Mouse (Mus musculus): ENCODE results near the gene Itga6. TPM values are rescaled to one million over a fixed set of nuclear protein-coding genes. Genes with fewer than 3 reads are reported as not detected.

Itga6 gene
- total RNA-seq, 2 experiments from 2014 or later = 48.3 to 57.7 TPM

DNA sequence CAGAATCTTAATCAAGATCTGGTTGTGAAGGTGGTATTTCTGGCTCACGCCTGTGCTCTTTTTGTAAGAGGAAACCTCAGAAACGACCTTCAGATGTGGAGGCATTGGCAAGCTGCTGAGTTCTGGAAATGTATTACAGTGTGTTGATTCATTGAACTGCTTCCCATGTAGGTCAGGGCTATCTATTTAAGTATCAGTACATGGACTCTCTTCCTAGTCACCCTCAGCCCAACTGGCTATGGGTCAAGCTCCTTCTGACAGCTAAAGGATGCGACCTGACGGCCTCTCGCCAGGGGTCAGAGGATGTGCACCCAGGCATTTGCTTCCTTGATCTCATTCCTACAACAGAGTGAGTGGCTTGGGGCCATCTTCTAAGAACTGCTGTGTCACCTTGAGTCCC, 45.3 kb downstream of the Itga6 start:
- intact Hi-C loops (cut with DNase I) = no loop called here
- no peak for DNase-seq (ENCODE audit: low spot score)

- intact Hi-C loops (cut with DNase I) = no loop called here
- no peak for DNase-seq (ENCODE audit: low spot score)
Measured at GRCm38 (mm10) chr2:71791203-71791602, 45.8 kb downstream of the Itga6 start.

DNA sequence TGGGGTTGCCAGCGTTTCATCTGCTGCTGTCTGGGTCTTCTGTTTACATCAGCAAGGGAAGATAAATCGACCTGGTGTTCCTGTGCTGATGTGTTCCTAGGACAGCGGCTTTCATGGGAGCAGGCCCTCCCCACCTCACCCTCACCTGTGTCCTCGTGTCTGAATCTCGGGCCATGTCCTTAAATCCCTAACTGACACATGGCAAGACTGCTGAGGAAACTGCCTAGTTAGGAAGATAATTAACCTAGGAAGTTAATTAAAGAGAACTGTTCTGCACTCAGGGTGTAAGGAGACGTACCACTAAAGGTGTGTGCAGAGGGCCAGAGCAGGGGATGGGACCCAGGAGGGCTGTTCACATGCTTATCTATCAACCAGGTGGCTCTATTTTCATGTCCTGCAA, 48.7 kb downstream of the Itga6 start:
- intact Hi-C loops (cut with DNase I) = no loop called here
- DNase-seq (ENCODE audit: low spot score) = no peak

DNA sequence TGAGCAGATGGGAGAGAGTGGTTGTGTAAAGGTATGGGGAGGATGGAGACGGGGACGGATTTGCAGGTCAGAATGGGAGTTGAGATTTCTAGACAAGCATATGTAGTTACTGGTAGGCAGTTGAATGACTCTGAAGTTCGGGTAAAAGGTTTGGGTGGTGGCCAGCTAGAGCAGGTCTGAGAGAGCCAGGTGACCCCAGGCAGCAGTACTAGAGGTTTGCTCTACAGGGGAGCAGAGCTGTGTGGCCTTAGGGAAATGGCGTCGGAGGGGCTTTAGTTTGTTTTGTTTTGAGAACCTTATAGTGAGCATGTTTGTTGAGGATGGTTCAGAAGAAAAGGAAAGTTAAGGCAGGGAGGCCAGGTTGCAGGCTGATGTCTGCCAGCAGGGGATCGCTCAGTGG, 51.4 kb downstream of the Itga6 start:
- intact Hi-C loops (cut with DNase I) = no loop called here
- no peak for DNase-seq (ENCODE audit: low spot score)

DNA sequence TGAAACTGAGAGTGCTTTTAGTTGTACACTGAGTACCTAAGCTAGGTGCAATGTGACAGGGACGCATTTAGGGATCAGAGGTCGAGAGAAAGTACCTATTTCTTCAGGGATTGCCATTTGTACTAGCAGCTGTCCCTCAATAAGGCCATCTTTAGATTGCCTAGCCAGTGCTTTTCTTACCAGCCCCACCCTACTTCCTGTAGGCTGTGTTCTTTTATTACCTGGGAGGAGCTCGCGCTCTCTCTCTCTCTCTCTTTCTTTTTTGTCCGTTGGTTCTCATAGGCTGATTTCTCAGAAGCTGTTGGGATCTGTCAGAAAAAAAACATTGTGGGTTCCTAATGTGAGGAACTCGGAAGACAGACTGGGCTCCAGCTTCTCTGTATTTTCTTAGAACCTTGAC, 55.4 kb downstream of the Itga6 start:
- no peak for DNase-seq (ENCODE audit: low spot score)
- intact Hi-C loops (cut with DNase I) = no loop called here

GRCm38 (mm10) chr2:71801691-71802090, 56.3 kb downstream of the Itga6 start:
- intact Hi-C loops (cut with DNase I) = no loop called here
- DNase-seq (ENCODE audit: low spot score) = no peak

DNA sequence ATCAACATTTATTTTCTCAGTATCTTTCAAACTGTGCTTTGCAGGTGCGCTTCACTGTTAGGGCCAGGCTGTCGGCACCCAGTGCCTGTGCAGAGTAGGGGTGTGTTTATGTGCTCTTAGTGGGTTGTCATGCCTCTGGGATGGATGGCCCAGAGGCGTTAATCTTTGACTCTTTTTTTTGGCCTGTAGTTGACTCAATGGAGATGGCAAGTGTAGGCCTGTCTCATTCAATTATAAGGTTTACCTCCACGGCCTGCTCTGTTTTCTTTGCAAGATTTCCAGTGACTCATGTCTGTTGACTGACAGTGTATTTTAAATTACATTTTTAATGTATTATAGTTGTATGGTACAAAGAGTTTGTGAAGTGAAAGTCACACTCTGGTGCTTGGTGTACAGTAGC, 56.7 kb downstream of the Itga6 start:
- intact Hi-C loops (cut with DNase I) = no loop called here
- no peak for DNase-seq (ENCODE audit: low spot score)

DNA sequence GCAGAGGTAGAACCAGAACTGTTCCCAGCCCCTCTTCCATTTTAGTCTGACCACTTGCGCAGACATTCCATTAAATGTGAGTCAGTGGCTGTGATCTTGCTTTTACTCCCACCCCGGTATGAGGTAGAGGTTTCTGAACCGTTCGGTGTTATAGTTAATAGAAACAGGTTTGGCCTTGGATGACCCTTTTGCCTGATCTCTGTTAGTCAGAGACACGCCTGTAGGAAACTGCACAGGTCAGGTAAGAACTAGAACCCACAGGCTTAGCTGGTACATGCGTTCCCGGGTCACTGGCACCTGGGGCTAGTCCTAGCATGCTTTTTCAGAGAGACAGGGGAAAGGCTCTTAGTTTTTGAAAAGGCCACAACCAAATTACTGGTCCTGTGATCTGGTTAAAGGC, 59.7 kb downstream of the Itga6 start:
- intact Hi-C loops (cut with DNase I) = loop anchor here (2.0 kb wide), 1 partner anchor 16 kb away; no protein-coding TSS in a partner anchor
- no peak for DNase-seq (ENCODE audit: low spot score)

DNA sequence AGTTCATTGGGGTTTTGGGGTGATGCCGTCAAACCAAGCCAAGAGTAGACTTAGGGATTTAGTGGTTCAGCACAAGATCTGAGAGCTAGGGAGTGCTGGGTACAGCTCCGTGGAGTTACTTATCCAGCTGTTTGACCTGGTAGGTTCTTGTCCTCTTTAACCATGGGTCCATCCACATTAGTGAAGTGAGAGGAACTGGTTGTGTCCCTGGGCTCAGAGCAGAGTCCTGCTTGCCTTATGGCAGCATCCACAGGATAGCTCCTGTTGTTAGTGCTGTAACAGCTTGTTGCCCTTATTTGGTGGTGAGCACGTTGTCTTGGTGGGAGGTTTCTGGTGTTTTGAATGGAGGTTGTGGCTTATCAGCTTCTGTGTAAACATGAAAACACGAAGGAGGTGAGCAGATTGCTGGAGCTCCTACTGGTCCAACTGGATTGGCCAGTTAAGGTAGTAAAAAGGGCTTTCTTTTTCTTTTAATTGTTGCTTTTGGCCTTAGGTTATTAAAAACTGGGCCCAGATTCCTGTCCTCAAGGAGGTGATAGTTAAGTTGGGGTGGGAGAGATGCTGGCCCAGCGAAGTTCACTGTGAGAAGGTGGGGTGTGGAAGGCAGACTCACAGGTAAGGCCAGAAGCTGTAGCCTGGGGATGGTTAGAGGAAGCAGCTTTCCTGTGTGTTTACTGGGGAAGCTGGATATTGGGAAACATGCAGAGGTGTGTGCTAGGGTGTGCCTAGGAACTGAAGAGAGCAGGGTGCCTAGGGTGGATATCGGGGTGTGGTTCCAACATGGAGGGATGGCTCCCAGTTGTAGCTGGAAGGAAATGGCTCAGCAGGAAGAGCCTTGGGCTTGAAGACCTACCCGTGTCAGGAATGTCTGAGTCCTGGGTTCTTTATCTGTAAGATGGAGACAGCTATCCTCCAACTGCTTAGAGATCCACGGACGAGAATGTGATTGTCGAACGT, 60.5 kb downstream of the Itga6 start:
- intact Hi-C loops (cut with DNase I) = loop anchor here (2.0 kb wide), 1 partner anchor 17 kb away; no protein-coding TSS in a partner anchor
- no peak for DNase-seq (ENCODE audit: low spot score)

- intact Hi-C loops (cut with DNase I) = no loop called here
- no peak for DNase-seq (ENCODE audit: low spot score)
Measured at GRCm38 (mm10) chr2:71809289-71809860, 64.0 kb downstream of the Itga6 start.

DNA sequence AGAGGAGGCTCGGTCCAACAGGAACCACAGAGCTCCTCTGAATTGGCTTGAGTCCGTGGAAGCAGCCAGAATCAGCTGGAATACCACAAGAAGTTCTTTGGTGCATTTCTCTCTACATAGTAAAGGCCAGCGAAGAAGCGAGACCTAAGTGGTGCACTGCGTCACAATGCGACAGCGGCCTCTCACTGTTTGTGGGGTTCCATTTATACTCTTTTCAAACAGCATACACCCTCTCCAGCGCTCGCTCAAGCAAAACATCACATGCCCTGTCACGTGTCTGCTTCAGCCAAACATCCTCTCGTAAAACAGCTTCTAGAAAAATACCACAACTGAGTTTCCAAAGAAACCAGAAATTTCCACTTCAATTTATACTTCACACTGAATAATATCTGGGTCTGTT, 64.6 kb downstream of the Itga6 start:
- intact Hi-C loops (cut with DNase I) = loop anchor here (5.0 kb wide), 3 partner anchors 98 to 193 kb away; no protein-coding TSS in a partner anchor
- DNase-seq (ENCODE audit: low spot score) = no peak

- DNase-seq (ENCODE audit: low spot score) = no peak
- intact Hi-C loops (cut with DNase I) = loop anchor here (5.0 kb wide), 3 partner anchors 99 to 194 kb away; no protein-coding TSS in a partner anchor
Measured at GRCm38 (mm10) chr2:71810906-71811305, 65.5 kb downstream of the Itga6 start.

- intact Hi-C loops (cut with DNase I) = loop anchor here (1.0 to 5.0 kb wide), 5 partner anchors 100 to 213 kb away; no protein-coding TSS in a partner anchor
Measured at GRCm38 (mm10) chr2:71812221-71813021, 67.0 kb downstream of the Itga6 start.

DNA sequence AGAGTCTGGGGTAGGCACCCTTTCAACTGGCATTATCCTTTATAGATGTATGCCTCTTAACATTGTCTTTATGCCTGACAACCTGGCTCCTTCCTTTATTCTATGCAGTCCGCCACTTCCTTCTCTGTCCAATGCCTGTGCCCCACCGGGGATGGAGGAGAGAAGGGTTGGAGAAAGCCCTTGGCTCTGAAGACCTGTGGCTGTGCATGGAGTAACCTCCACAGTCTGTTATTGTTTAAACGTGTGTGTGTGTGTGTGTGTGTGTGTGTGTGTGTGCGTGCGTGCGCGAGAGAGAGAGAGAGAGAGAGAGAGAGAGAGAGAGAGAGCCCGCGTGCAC, 67.6 kb downstream of the Itga6 start:
- intact Hi-C loops (cut with DNase I) = loop anchor here (2.0 to 5.0 kb wide), 4 partner anchors 101 to 196 kb away; no protein-coding TSS in a partner anchor
- no peak for DNase-seq (ENCODE audit: low spot score)

More at GRCm38 (mm10) chr2:71812221-71813021, 67.0 kb downstream of the Itga6 start:
- peak; percentile 54 for DNase-seq (ENCODE audit: low spot score)

- no peak for DNase-seq (ENCODE audit: low spot score)
- intact Hi-C loops (cut with DNase I) = loop anchor here (2.0 to 5.0 kb wide), 4 partner anchors 101 to 196 kb away; no protein-coding TSS in a partner anchor
Measured at GRCm38 (mm10) chr2:71813371-71813770, 68.0 kb downstream of the Itga6 start.

- DNase-seq (ENCODE audit: low spot score) = peak; percentile 17
- intact Hi-C loops (cut with DNase I) = loop anchor here (5.0 kb wide), 3 partner anchors 102 to 197 kb away; no protein-coding TSS in a partner anchor
Measured at GRCm38 (mm10) chr2:71814016-71814415, 68.6 kb downstream of the Itga6 start.

GRCm38 (mm10) chr2:71815279-71815678, 69.9 kb downstream of the Itga6 start:
- intact Hi-C loops (cut with DNase I) = loop anchor here (5.0 kb wide), 1 partner anchor 658 kb away; no protein-coding TSS in a partner anchor
- DNase-seq (ENCODE audit: low spot score) = no peak

- no peak for DNase-seq (ENCODE audit: low spot score)
- intact Hi-C loops (cut with DNase I) = loop anchor here (1.0 to 5.0 kb wide), 2 partner anchors 218 to 659 kb away; no protein-coding TSS in a partner anchor
Measured at GRCm38 (mm10) chr2:71816391-71817041, 71.1 kb downstream of the Itga6 start.

DNA sequence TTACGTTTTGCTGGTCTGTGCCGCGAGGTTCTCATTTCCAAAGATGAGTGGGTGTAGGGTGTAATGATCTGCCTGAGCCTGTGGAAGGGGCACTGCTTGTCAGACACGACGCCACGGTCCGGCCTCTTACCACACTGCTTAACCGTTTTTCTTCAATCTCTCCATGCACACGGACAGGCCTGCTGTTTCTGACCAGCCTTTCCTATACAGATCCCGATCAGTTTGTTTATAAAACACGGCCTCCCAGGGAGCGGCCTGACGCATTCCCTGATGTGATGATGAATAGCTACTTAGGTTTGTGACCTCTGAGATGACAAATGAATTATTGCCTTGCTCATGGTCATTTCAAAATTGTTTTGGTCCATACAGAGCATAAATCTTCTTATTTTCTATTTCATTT, 78.7 kb downstream of the Itga6 start:
- intact Hi-C loops (cut with DNase I) = no loop called here
- DNase-seq (ENCODE audit: low spot score) = no peak

Data from heart, postnatal 25 days (tissue).